Mouse (Mus musculus) kidney, adult 8-10 months (tissue): ENCODE measurements around the gene Nxn.
A peak's percentile ranks its signal among the peaks of the same experiment; 100 is the strongest.

ENCODE experiments used
- DNase-seq, 2 experiments: peaks; one replicate each; pipeline ENCODE4 v3.0.0; 2022

The Nxn gene

DNA sequence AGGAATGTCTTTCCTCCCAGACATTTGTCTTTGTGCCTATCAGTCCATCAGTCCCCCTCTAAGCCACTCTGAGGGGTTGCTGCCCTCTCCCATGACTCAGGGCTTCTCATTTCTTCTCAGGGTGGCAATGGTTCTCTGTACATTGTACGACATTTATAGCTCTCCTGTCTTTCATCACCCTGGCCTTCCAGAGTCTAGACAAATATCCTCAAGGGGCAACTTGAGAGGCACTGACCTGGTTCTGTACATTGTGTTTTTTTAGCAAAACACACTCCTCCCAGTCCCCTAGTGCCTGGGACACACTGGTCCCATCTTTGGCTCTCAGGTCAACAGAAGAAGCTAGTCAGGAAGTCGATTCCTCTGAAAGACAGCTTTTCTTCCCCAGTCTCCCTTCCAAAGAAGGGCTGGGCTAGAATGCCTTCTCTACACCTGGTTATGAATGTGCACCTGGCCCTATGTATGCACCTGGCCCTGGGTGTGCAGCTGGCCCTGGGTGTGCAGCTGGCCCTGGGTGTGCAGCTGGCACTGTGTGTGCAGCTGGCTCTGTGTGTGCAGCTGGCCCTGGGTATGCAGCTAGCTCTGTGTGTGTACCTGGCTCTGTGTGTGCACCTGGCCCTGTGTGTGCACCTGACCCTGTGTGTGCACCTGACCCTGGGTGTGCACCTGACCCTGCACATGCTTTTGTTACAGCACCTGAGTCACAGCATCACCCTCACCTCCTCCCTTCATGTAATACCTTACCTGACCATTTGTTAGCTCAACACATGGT is 70.2 kb downstream of the Nxn start:
- no peak for DNase-seq

DNA sequence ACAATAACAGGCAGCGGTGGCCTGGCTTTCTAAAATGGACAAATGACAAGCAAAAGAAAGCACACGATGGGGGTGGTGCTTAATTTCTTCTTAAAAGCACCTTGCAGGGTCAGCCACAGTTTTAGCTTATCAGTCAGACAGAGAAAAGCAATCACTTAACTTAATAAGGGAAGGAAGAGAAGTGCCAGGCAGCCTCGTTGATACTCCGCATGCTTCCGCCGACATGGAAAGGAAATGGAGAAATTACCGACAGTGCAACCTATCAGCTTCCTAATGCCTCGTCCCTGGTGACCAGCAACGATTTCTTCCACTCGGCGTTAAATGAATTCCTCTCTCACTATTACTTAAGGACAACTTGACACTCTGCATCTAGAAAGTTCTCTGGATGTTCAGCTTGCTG is 70.9 kb downstream of the Nxn start:
- DNase-seq, result no peak

- no peak for DNase-seq
These were observed 72.3 kb downstream of the Nxn start for GRCm38 (mm10) chr11:76326672-76327071.

DNA sequence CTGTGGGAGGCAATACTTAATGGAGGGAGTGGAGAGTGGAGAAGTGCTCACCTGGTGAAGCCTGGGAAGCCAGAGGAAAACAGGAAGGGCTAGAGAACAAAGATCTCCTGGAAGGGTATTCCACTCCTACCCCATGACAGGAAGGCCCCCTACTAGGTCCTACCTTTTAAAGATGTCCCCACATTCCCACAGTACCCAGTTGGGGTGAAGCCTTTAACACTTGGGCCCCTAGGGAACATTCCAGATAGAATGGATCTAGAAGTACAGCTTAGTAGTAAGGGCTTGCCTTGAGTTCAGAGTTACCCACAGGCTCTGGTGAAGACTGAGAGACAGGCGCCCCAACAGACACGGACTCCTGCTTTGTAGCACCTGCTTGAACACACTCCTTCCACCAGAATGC is 72.9 kb downstream of the Nxn start:
- no peak for DNase-seq

- no peak for DNase-seq
These were observed 74.1 kb downstream of the Nxn start for GRCm38 (mm10) chr11:76324801-76325200.

DNA sequence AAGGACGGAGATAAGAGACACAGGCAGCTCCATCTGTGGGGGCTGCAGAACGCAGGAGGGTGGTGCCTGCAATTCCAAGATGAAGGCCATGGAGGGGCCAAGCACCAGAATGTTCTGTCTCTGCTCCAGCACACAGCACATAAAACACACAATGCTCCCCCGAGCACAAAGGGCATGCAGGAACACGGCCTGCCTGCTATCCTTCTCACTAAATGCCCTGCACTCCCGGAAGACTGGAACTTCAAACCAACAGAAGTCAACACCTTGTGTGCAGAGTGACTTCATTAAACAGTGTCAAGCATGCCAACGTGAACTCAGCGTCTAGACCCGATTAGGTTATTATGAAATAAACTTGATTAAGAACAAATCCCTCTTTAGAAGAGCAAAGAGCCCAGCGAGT is 74.7 kb downstream of the Nxn start:
- no peak for DNase-seq

DNA sequence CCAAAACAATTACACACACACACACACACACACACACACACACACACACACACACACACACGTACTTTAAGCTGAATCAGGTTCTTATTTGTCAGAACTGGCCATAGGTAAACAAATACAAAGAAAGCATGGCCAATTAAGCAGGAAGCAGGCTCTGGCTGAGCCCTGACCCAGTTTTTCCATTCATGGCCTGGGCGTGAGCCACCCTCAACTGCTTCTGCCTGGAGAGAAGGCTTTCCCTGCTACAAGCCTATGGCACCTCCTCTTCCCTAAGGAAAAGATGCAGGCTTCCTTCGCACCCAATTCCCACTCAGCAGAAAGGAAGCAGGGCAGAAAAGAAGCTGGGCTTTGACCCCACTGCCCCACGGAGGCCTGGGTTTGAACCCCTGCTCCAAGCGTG is 76.0 kb downstream of the Nxn start:
- DNase-seq, result no peak

- no peak for DNase-seq
These were observed 76.9 kb downstream of the Nxn start for GRCm38 (mm10) chr11:76322081-76322480.

GRCm38 (mm10) chr11:76320475-76320874 is 78.5 kb downstream of the Nxn start:
- DNase-seq, result no peak

DNA sequence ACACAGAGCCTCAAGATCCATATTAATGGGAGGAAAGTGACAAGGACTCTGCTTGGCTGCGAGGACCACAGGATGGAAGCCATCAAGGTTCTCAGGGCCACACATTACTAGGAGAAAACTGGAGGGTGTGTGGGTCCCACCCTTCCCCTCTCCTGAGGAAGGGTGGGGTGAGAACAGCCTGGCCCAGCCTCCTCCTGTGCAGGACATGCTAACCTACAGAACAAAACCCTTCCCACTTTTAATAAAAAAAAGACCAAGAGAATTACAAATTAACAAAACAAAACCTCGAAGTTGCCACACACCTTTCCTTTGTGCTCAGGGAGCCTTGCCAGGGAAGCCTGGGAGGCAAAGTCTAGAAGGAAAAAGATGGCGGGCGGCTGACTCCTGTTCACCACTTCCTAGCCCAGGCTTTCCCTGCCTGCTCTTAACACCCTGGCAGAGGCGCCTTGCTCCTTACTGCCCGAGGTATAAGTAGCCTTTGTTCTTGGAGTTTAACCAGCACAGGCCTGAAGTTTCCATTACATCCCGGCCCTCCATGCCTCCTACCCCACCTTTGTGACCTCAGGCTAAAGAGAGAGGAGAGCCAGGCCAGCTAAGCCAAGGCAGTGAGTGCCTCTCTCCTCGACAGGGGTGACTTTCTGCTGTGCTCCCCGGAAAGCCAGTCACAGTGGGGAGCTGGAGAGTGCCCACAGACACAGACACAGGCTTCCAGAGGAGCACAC is 79.1 kb downstream of the Nxn start:
- DNase-seq, result no peak

DNA sequence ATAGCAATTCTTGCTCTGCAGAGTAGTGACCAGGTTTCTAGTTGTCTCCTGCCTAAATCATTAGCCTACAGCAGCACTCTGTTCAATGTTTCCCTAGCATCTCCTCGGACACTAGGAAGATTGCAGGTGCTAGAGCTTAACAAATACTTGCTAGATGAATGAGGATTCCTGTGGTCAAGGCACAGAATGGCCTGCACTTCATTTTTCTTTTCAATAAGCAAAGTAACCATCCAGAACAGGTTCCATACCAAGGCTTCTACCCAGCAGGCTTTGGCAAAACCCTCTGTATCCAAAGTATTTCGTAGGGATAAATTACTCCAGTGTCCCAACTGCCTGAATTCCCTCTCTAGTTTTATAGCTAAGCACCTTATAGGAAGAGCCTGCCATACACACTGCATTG is 81.0 kb downstream of the Nxn start:
- DNase-seq, result no peak

DNA sequence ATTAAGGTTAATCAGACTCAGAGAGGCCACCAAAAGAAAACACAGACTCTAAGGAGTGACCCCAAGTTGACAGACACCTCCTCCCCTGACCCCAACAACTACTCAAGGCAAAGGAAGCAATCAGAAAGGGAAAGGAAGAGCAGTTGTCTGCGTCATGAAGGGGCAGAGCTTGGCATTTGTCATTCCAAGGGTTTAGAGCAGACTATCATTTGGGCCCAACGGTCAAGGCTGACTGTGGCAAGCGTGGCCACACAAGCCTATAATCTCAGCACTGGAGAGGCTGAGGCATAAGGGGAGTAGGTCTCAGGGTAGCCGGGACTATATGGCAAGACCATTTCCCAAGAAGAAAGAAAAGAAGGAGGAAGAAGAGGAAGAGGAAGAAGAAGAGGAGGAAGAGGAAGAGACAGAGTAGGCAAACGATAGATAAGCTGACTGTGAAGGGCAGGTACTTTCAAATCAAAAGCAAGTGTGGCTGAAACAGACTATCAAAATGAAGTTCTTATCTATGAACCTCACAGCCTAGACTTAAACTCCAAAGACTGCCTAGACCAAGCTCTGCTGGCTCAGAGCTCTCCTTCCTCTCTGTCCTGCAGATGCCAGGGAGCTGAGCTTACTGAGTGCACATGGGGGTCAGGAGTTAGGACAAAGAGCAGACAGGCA is 83.0 kb downstream of the Nxn start:
- DNase-seq, result no peak

- peak; percentile 35 to 48 for DNase-seq
These were observed 84.2 kb downstream of the Nxn start for GRCm38 (mm10) chr11:76314741-76315140.

DNA sequence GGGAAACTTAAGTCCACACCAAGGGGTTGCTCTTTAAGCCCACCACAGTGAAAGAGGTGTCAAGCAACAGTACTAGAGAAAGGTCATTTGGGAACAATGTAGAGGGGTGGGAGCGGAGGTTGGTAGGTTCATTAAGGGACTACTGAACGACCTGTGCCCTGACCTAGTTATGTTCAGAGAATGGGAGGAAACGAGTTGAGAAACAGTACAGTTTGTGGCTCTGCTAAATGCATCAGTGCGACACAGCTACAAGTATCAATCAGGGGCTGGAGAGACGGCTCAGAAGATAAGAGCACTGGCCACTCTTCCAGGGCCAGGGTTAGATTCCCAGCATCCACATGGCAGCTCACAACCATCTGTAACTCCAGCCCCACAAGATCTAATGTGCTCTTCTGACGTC is 84.8 kb downstream of the Nxn start:
- no peak for DNase-seq

DNA sequence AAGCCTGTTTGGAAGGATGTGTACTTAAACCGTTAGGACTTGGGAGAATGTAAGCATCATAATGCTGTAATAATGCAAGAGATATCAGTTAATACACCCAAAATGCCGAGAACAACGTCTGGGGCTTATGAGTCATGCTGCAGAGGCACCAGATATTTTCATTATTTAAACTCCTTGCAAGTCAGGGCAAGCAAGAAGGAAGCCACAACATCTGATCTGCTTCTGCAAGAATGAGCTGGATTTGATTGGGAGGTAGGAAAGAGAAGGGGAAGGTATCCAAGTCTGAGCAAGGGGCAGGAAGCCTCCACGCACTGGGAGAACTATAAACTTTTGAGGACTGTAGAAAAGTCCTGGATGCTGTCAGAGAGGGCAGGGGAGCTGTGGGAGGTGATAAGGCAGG is 86.1 kb downstream of the Nxn start:
- DNase-seq, result no peak

- DNase-seq, result no peak
These were observed 87.5 kb downstream of the Nxn start for GRCm38 (mm10) chr11:76311224-76312000.

DNA sequence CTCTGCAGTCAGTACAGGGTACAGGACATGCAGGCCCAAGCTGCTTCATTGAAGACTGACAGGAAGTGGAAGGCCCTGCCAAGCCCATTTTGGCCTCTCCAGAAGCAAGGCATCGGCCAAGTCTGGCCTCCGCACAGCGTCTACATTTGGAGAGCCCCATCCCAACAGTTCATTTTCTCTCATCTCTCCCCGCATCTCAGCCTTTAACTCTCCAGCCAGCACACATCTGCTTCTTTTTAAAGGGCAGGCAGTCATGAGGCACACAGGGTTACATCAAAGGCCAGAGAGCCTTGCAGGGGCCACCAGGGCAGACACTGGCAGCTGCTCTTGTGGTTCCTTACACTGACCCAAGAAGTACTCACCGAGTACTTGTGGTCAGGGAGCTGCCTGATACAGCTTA is 89.1 kb downstream of the Nxn start:
- DNase-seq, result no peak

- DNase-seq, result no peak
These were observed 89.9 kb downstream of the Nxn start for GRCm38 (mm10) chr11:76309072-76309471.

DNA sequence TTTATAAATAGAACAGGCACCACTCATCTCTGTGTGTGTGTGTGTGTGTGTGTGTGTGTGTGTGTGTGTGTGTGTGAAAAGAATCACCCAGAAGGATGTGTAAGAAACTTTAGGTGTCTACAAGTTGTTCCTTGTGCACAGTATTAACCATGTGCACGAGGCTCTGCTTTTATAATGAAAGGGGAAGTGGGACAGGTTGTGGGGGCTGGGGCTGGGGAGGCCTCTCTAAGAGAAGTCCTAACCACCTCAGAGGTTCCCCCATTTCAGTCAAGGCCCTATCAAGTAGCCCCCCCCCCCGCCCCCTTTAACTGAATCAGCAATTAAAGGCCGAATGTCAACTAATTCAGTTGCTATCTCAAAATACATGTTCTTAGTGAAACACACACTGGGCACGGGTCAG is 92.2 kb downstream of the Nxn start:
- no peak for DNase-seq

DNA sequence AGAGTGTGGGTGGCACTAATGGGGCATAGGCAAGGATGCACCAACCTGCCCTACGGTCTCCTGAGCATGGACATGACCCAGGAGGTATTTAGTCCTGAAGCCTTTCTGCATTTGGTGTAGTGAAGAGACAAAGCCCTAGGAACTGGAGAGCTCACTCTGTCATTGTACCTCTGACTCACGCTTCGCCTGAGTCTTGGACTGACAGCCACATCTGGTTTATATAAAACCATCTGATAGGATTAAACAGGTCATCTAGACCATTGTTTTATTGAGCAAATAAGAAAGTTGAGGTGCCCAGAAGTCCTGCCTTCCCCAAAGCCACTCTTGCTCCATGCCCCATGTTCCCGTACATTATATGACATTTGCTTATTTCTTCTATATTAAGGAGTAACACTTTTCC is 93.4 kb downstream of the Nxn start:
- no peak for DNase-seq

GRCm38 (mm10) chr11:76303368-76303767 is 95.6 kb downstream of the Nxn start:
- no peak for DNase-seq

DNA sequence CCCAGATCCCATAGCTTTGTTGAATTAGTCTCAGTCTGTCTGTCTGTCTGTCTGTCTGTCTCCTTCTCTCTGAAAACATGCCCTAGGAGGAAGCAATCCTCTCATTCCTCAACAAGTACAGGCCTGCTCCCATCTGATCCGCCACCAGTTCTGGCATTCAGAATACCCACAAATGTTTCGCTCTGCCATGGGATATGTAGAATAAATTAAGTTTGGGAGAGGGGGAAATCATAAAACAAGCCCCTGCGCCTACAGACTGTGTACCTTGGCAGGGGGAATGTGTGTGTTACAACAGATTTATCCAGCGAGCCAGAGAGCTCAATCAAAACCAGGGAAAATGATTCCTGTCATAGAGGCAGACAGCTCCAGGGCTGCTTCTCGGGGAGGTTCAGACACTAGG is 98.1 kb downstream of the Nxn start:
- DNase-seq, result no peak

GRCm38 (mm10) chr11:76298457-76299000 is 100.4 kb downstream of the Nxn start:
- DNase-seq, result no peak
